8 mouse cellular contexts compared by ENCODE assay signal in genomic region chr7:134671003-134671461, GRCm38 (mm10). TPM values are rescaled to one million over a fixed set of nuclear protein-coding genes. Genes with fewer than 3 reads are reported as not detected.
DNase-seq lines count a peak whose midpoint lies in the region; ATAC-seq and TF ChIP-seq lines count a peak whose summit lies in the region.

No protein-coding gene starts in this region.

- peak overlapping the region; percentile 80 for H3K9ac ChIP-seq in intestine, postnatal 0 days (ENCODE audit: low read depth, low read length)
- H3K9ac ChIP-seq in lung, embryonic 15.5 days = peak overlapping the region; percentile 97

- H3K9me3 ChIP-seq in intestine, postnatal 0 days (ENCODE audit: control insufficient read depth) = no peaks in the 10 kb centered on the region
- no peaks in the 10 kb centered on the region for H3K9me3 ChIP-seq in lung, embryonic 15.5 days

- peak overlapping the region; percentile 36 for H3K4me3 ChIP-seq in cerebellum, adult 2 months (replicated peaks; ENCODE audit: insufficient read depth, low read depth, low read length)
- peak overlapping the region; percentile 94 for H3K4me3 ChIP-seq in intestine, postnatal 0 days (ENCODE audit: low read depth, low read length)
- H3K4me3 ChIP-seq in lung, embryonic 15.5 days = peak overlapping the region; percentile 90

- H3K36me3 ChIP-seq in intestine, postnatal 0 days (ENCODE audit: control insufficient read depth, insufficient read depth) = no peaks in the 10 kb centered on the region
- H3K36me3 ChIP-seq in lung, embryonic 15.5 days = no peaks in the 10 kb centered on the region

- WGBS in cerebellum, adult 2 months = 4% methylated on average over 28 of the region's 28 CpGs
- WGBS in intestine, postnatal 0 days = 4% methylated on average over 28 of the region's 28 CpGs
- under 1% methylated on average over 28 of the region's 28 CpGs for WGBS in lung, embryonic 15.5 days

- H3K4me1 ChIP-seq in cerebellum, adult 2 months (ENCODE audit: control insufficient read depth, insufficient read depth, low read length) = peaks cover 4% of the 10 kb centered on the region
- peaks cover 9% of the 10 kb centered on the region; the same call in 1 of the 2 replicates for H3K4me1 ChIP-seq in intestine, postnatal 0 days (replicated peaks; ENCODE audit: control insufficient read depth, insufficient read depth, low read length)
- peaks cover 37% of the 10 kb centered on the region for H3K4me1 ChIP-seq in lung, embryonic 15.5 days

- TF ChIP-seq CTCF in cerebellum, adult 2 months (IDR thresholded peaks at IDR 0.05; ENCODE audit: borderline replicate concordance, insufficient read depth, low read depth, low read length) = no peak
- TF ChIP-seq CTCF in brain, embryonic 14.5 days (IDR thresholded peaks at IDR 0.05; ENCODE audit: borderline replicate concordance, extremely low read depth, insufficient read depth, insufficient read length) = no peak
- no peak for TF ChIP-seq CTCF in intestine, postnatal 0 days (IDR thresholded peaks at IDR 0.05; ENCODE audit: low read depth)

- H3K27me3 ChIP-seq in cerebellum, adult 2 months (ENCODE audit: control insufficient read depth, insufficient read depth, low read length) = peaks cover 1% of the 10 kb centered on the region; the same call in 1 of the 2 replicates
- no peaks in the 10 kb centered on the region for H3K27me3 ChIP-seq in intestine, postnatal 0 days (replicated peaks; ENCODE audit: control insufficient read depth, insufficient read depth, low read length)
- no peaks in the 10 kb centered on the region for H3K27me3 ChIP-seq in lung, embryonic 15.5 days

- no peak for DNase-seq in cerebellum, adult 2 months
- no peak for DNase-seq in cerebellum, postnatal 36 days
- peak; percentile 42 for DNase-seq in brain, embryonic 14.5 days (ENCODE audit: low read depth)
- peak; percentile 42 to 56 for DNase-seq in gastrocnemius, postnatal 4 days (ENCODE audit: low spot score in 2 of 2)
- DNase-seq in retina, postnatal 7 days (ENCODE audit: low read depth, low spot score) = peak; percentile 8
- DNase-seq in spleen, postnatal 4 days (ENCODE audit: low spot score in 2 of 2) = no peak

- H3K27ac ChIP-seq in cerebellum, adult 2 months (ENCODE audit: insufficient read depth, low read length) = peak overlapping the region; percentile 7; the same call in 1 of the 2 replicates
- H3K27ac ChIP-seq in intestine, postnatal 0 days (ENCODE audit: low read depth, low read length) = peak overlapping the region; percentile 84
- H3K27ac ChIP-seq in lung, embryonic 15.5 days = peak overlapping the region; percentile 96

- ATAC-seq in intestine, postnatal 0 days = peak; percentile 37; the same call in 1 of the 2 replicates
- peak; percentile 47; the same call in 1 of the 2 replicates for ATAC-seq in lung, embryonic 15.5 days (ENCODE audit: borderline replicate concordance, extremely low read depth, low FRiP score, low TSS enrichment)

- no peak for TF ChIP-seq POLR2A in cerebellum, adult 2 months (IDR thresholded peaks at IDR 0.05; ENCODE audit: borderline replicate concordance, insufficient read depth, low read length)
- 0 out of 2 replicates have a peak, but pooled peaks have one; percentile 1 for TF ChIP-seq POLR2A in brain, embryonic 14.5 days (IDR thresholded peaks at IDR 0.05; ENCODE audit: borderline replicate concordance, extremely low read depth, insufficient read depth, insufficient read length, poor library complexity, severe bottlenecking)

- H3K4me2 ChIP-seq in intestine, postnatal 0 days (replicated peaks; ENCODE audit: low read depth) = peak overlapping the region; percentile 87
- peak overlapping the region; percentile 79 for H3K4me2 ChIP-seq in lung, embryonic 15.5 days

RNA-seq across cellular contexts. Expression of gene Dock1, which starts 0.6 kb away (rescaled TPM):
- 14.7 and 16.9 TPM in 2 replicates for polyA plus RNA-seq in cerebellum, adult 2 months (2012; rRNA removed)
- polyA plus RNA-seq in brain, embryonic 14.5 days (2012; rRNA removed) = 7.3 and 10.8 TPM in 2 replicates
- total RNA-seq in gastrocnemius, postnatal 4 days (2021) = 10 to 100 TPM; 42.9 to 44.8 TPM
- 8.7 and 9.7 TPM in 2 replicates for polyA plus RNA-seq in intestine, postnatal 0 days (2015; fragmentation: Nextera tagmentation; extraction: Ambion mirVana)
- polyA plus RNA-seq in lung, embryonic 15.5 days (2015; fragmentation: Nextera tagmentation; extraction: Ambion mirVana) = 40.7 and 43.7 TPM in 2 replicates

Comparison
In these comparisons a context has a peak if more than half of its experiments do, and no peak if none do; other contexts are left out.
1. DNase-seq: peak in brain, embryonic 14.5 days (single experiment), gastrocnemius, postnatal 4 days (2 of 2) and retina, postnatal 7 days (single experiment); none in cerebellum, adult 2 months (0 of 2), cerebellum, postnatal 36 days (0 of 2) and spleen, postnatal 4 days (0 of 2).
2. H3K27ac ChIP-seq: peak in every context shown above with its lines; median percentile 96 in lung, embryonic 15.5 days; 84 in intestine, postnatal 0 days; 7 in cerebellum, adult 2 months.
3. H3K4me3 ChIP-seq: peak in every context shown above with its lines; median percentile 94 in intestine, postnatal 0 days; 90 in lung, embryonic 15.5 days; 36 in cerebellum, adult 2 months.